29 mouse cellular contexts compared by ENCODE assay signal in the genomic region with DNA sequence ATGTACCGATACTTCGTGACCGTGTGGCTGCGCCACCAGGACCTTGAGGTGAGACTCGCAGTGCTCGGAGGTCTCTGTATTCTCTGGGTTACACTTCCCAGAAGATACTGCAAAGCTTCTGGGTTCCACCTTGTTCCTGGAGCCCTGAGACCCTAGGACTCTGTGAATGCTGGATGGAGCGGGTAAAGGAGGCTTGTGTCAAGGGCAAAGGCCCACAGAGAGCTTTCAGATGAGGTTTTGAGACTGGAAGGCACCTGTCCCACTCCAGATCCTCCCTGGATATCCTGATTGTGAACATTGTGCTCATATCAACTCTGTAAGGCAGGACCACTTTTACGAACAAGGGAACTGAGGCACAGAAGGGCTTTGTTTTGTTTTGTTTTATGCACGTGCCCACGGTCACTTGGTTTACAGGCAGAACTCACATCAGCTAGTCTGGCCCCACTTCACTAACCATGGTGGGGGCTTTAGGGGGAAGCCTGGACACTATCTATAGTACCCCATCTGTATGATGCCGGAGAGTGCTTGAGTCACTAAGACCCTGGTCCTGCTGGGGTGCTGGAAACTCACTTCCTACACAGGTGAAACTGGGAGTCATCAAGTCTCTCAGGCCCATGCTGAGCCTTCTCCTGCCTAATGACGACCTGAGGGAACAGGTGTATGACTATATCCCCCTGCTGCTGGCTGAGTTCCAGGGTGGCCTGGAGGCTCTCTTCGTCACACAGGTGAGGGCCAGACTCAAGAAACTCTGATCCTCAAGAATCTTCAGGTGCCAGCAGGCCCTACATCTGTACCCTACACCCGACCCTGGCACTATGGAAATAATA. TPM values are rescaled to one million over a fixed set of nuclear protein-coding genes. Genes with fewer than 3 reads are reported as not detected.
DNase-seq lines count a peak whose midpoint lies in the region; ATAC-seq and TF ChIP-seq lines count a peak whose summit lies in the region.
"Had no signal": no experiment of that assay in that cellular context is flagged by ENCODE, and none has a peak within 500 bp of the region (broad histone marks: within the 10 kb centered on the region; RNA-seq: fewer than 3 reads in every experiment).

No protein-coding gene starts in this region.

- H3K27ac ChIP-seq in cerebellum, adult 2 months (ENCODE audit: insufficient read depth, low read length) = no peak overlapping the region
- H3K27ac ChIP-seq in heart, postnatal 0 days (ENCODE audit: low read depth) = no peak overlapping the region
- no peak overlapping the region for H3K27ac ChIP-seq in heart, embryonic 10.5 days
- no peak overlapping the region for H3K27ac ChIP-seq in liver, embryonic 13.5 days
- H3K27ac ChIP-seq in liver, embryonic 11.5 days (ENCODE audit: low read depth, low read length) = no peak overlapping the region
- H3K27ac ChIP-seq: embryonic facial prominence, embryonic 13.5 days; forebrain, embryonic 12.5 days; limb, embryonic 12.5 days; liver, embryonic 12.5 days; midbrain, embryonic 12.5 days; neural tube, embryonic 13.5 days had no signal

- DNase-seq in cerebellum, adult 11-12 months = peak; percentile 13
- DNase-seq in cerebellum, adult 2 months = no peak
- DNase-seq in heart, postnatal 0 days (ENCODE audit: low spot score) = no peak
- DNase-seq in heart, embryonic 10.5 days (ENCODE audit: low spot score) = no peak
- no peak for DNase-seq in liver, embryonic 13.5 days
- DNase-seq in liver, embryonic 11.5 days (ENCODE audit: low spot score) = no peak
- DNase-seq in thymus, postnatal 4 days = peak; percentile 13
- DNase-seq in thymus, postnatal 25 days = no peak
- DNase-seq: adrenal gland, postnatal 10 days; cerebellum, adult 8-10 months; cerebellum, postnatal 36 days; embryo, embryonic 11 days; gastrocnemius, postnatal 10 days; kidney, adult 9 months; lung, adult 2 months; lung, postnatal 14 days; thymus, adult 18-20 months had no signal

- TF ChIP-seq CTCF in cerebellum, adult 2 months (IDR thresholded peaks at IDR 0.05; ENCODE audit: borderline replicate concordance, insufficient read depth, low read depth, low read length) = no peak
- TF ChIP-seq CTCF in heart, postnatal 0 days (IDR thresholded peaks at IDR 0.05; ENCODE audit: low read depth) = no peak

- no peak for TF ChIP-seq EP300 in heart, postnatal 0 days (IDR thresholded peaks at IDR 0.05; ENCODE audit: low read depth)

- 0 out of 2 replicates have a peak, but pooled peaks have one; percentile 1 for ATAC-seq in heart, postnatal 0 days (ENCODE audit: insufficient read depth, low read depth)
- ATAC-seq in liver, embryonic 13.5 days (ENCODE audit: low read depth) = 0 out of 2 replicates have a peak, but pooled peaks have one; percentile 3
- no peak for ATAC-seq in liver, embryonic 11.5 days (replicated peaks; ENCODE audit: low FRiP score)
- ATAC-seq: inflammation-experienced regulatory T-cells, adult 6 months; liver, embryonic 12.5 days had no signal

- H3K4me2 ChIP-seq in heart, postnatal 0 days (ENCODE audit: low read depth, low read length) = no peak overlapping the region
- H3K4me2 ChIP-seq in liver, embryonic 13.5 days = no peak overlapping the region
- H3K4me2 ChIP-seq in liver, embryonic 11.5 days = no peak overlapping the region
- H3K4me2 ChIP-seq: embryonic facial prominence, embryonic 13.5 days; forebrain, embryonic 12.5 days; limb, embryonic 12.5 days; liver, embryonic 12.5 days; midbrain, embryonic 12.5 days; neural tube, embryonic 13.5 days had no signal

- no peak overlapping the region for H3K9ac ChIP-seq in heart, postnatal 0 days (replicated peaks; ENCODE audit: low read depth, low read length)
- no peak overlapping the region for H3K9ac ChIP-seq in liver, embryonic 13.5 days
- no peak overlapping the region for H3K9ac ChIP-seq in liver, embryonic 11.5 days (ENCODE audit: low read depth, low read length)
- H3K9ac ChIP-seq: embryonic facial prominence, embryonic 13.5 days; forebrain, embryonic 12.5 days; limb, embryonic 12.5 days; liver, embryonic 12.5 days; midbrain, embryonic 12.5 days; neural tube, embryonic 13.5 days had no signal

- no peak for TF ChIP-seq POLR2A in cerebellum, adult 2 months (IDR thresholded peaks at IDR 0.05; ENCODE audit: borderline replicate concordance, insufficient read depth, low read length)

- H3K9me3 ChIP-seq in heart, postnatal 0 days (replicated peaks; ENCODE audit: control insufficient read depth, low read length) = peaks cover 93% of the 10 kb centered on the region
- H3K9me3 ChIP-seq in heart, embryonic 10.5 days = peaks cover 96% of the 10 kb centered on the region
- peaks cover 83% of the 10 kb centered on the region for H3K9me3 ChIP-seq in liver, embryonic 13.5 days (replicated peaks)
- peaks cover 94% of the 10 kb centered on the region for H3K9me3 ChIP-seq in liver, embryonic 11.5 days (ENCODE audit: control insufficient read depth, low read length)

- no peaks in the 10 kb centered on the region for H3K36me3 ChIP-seq in heart, postnatal 0 days (replicated peaks; ENCODE audit: control insufficient read depth, insufficient read depth, low read length)
- no peaks in the 10 kb centered on the region for H3K36me3 ChIP-seq in heart, embryonic 10.5 days
- no peaks in the 10 kb centered on the region for H3K36me3 ChIP-seq in liver, embryonic 13.5 days
- no peaks in the 10 kb centered on the region for H3K36me3 ChIP-seq in liver, embryonic 11.5 days (ENCODE audit: control insufficient read depth, insufficient read depth, low read length)
- H3K36me3 ChIP-seq: embryonic facial prominence, embryonic 13.5 days; forebrain, embryonic 12.5 days; limb, embryonic 12.5 days; liver, embryonic 12.5 days; midbrain, embryonic 12.5 days; neural tube, embryonic 13.5 days had no signal

- no peaks in the 10 kb centered on the region for H3K4me1 ChIP-seq in cerebellum, adult 2 months (ENCODE audit: control insufficient read depth, insufficient read depth, low read length)
- no peaks in the 10 kb centered on the region for H3K4me1 ChIP-seq in heart, postnatal 0 days (ENCODE audit: control insufficient read depth, insufficient read depth)
- no peaks in the 10 kb centered on the region for H3K4me1 ChIP-seq in heart, embryonic 10.5 days
- no peaks in the 10 kb centered on the region for H3K4me1 ChIP-seq in liver, embryonic 13.5 days (replicated peaks)
- no peaks in the 10 kb centered on the region for H3K4me1 ChIP-seq in liver, embryonic 11.5 days (replicated peaks; ENCODE audit: control insufficient read depth, insufficient read depth, low read length)
- H3K4me1 ChIP-seq: embryonic facial prominence, embryonic 13.5 days; forebrain, embryonic 12.5 days; limb, embryonic 12.5 days; liver, embryonic 12.5 days; midbrain, embryonic 12.5 days; neural tube, embryonic 13.5 days had no signal

- no peak overlapping the region for H3K4me3 ChIP-seq in cerebellum, adult 2 months (replicated peaks; ENCODE audit: insufficient read depth, low read depth, low read length)
- no peak overlapping the region for H3K4me3 ChIP-seq in heart, postnatal 0 days (ENCODE audit: low read depth, low read length)
- no peak overlapping the region for H3K4me3 ChIP-seq in heart, embryonic 10.5 days
- H3K4me3 ChIP-seq in liver, embryonic 13.5 days (replicated peaks) = no peak overlapping the region
- H3K4me3 ChIP-seq in liver, embryonic 11.5 days (ENCODE audit: low read depth, low read length) = no peak overlapping the region
- H3K4me3 ChIP-seq: embryonic facial prominence, embryonic 13.5 days; erythroblast, embryonic 14.5 days; forebrain, embryonic 12.5 days; limb, embryonic 12.5 days; liver, embryonic 12.5 days; midbrain, embryonic 12.5 days; neural tube, embryonic 13.5 days had no signal

- no peaks in the 10 kb centered on the region for H3K27me3 ChIP-seq in cerebellum, adult 2 months (ENCODE audit: control insufficient read depth, insufficient read depth, low read length)
- no peaks in the 10 kb centered on the region for H3K27me3 ChIP-seq in heart, postnatal 0 days (ENCODE audit: control insufficient read depth, insufficient read depth, low read length)
- no peaks in the 10 kb centered on the region for H3K27me3 ChIP-seq in heart, embryonic 10.5 days (ENCODE audit: insufficient read depth, poor library complexity, severe bottlenecking)
- no peaks in the 10 kb centered on the region for H3K27me3 ChIP-seq in liver, embryonic 13.5 days
- H3K27me3 ChIP-seq in liver, embryonic 11.5 days (replicated peaks; ENCODE audit: control insufficient read depth, insufficient read depth, low read length) = no peaks in the 10 kb centered on the region
- H3K27me3 ChIP-seq: embryonic facial prominence, embryonic 13.5 days; forebrain, embryonic 12.5 days; limb, embryonic 12.5 days; liver, embryonic 12.5 days; midbrain, embryonic 12.5 days; neural tube, embryonic 13.5 days had no signal

- 65% methylated on average over 14 of the region's 14 CpGs for WGBS in cerebellum, adult 2 months
- WGBS in heart, postnatal 0 days = 60% methylated on average over 14 of the region's 14 CpGs
- 62% methylated on average over 14 of the region's 14 CpGs for WGBS in heart, embryonic 10.5 days
- 54% methylated on average over 14 of the region's 14 CpGs for WGBS in liver, embryonic 13.5 days (ENCODE audit: insufficient replicate concordance)
- WGBS in liver, embryonic 11.5 days = 65% methylated on average over 14 of the region's 14 CpGs

RNA-seq across cellular contexts. Expression of gene Mroh2a, which starts 6.8 kb away (rescaled TPM):
- polyA plus RNA-seq in cerebellum, adult 2 months (2012; rRNA removed) = 0.25 and 0.43 TPM in 2 replicates
- not detected in 2 replicates for total RNA-seq in heart, postnatal 0 days (2014; rRNA removed; ENCODE audit: low replicate concordance)
- 0.08 and 0.23 TPM in 2 replicates for polyA plus RNA-seq in heart, postnatal 0 days (2015; fragmentation: Nextera tagmentation; extraction: Ambion mirVana)
- polyA plus RNA-seq in heart, embryonic 10.5 days (2016; fragmentation: Nextera tagmentation; extraction: Ambion mirVana) = 0.58 and 0.82 TPM in 2 replicates
- 0.41 TPM in 2 replicates for polyA plus RNA-seq in liver, embryonic 13.5 days (2015; fragmentation: Nextera tagmentation; extraction: Ambion mirVana)
- 1.3 and 1.5 TPM in 2 replicates for polyA plus RNA-seq in liver, embryonic 11.5 days (2014; fragmentation: Nextera tagmentation; extraction: Ambion mirVana)
- polyA plus RNA-seq: erythroblast, embryonic 14.5 days had no signal

RNA-seq across cellular contexts. Expression of gene Ugt1a1, which starts 21.9 kb away (rescaled TPM):
- polyA plus RNA-seq in cerebellum, adult 2 months (2012; rRNA removed) = not detected in 2 replicates
- not detected in 2 replicates for total RNA-seq in heart, postnatal 0 days (2014; rRNA removed; ENCODE audit: low replicate concordance)
- 0.07 TPM in 1 of 2 replicates, not detected in the other for polyA plus RNA-seq in heart, postnatal 0 days (2015; fragmentation: Nextera tagmentation; extraction: Ambion mirVana)
- polyA plus RNA-seq in heart, embryonic 10.5 days (2016; fragmentation: Nextera tagmentation; extraction: Ambion mirVana) = not detected in 2 replicates
- polyA plus RNA-seq in liver, embryonic 13.5 days (2015; fragmentation: Nextera tagmentation; extraction: Ambion mirVana) = 0.08 TPM in 1 of 2 replicates, not detected in the other
- 0.14 TPM in 1 of 2 replicates, not detected in the other for polyA plus RNA-seq in liver, embryonic 11.5 days (2014; fragmentation: Nextera tagmentation; extraction: Ambion mirVana)
- total RNA-seq: gastrocnemius, postnatal 10 days had no signal
- polyA plus RNA-seq: embryonic facial prominence, embryonic 13.5 days; erythroblast, embryonic 14.5 days; forebrain, embryonic 12.5 days; hindbrain, embryonic 11.5 days; inflammation-experienced regulatory T-cells, adult 6 months; limb, embryonic 12.5 days; liver, embryonic 12.5 days; midbrain, embryonic 12.5 days; neural tube, embryonic 13.5 days had no signal

RNA-seq across cellular contexts. Expression of gene Dnajb3, which starts 28.1 kb away (rescaled TPM):
- polyA plus RNA-seq in cerebellum, adult 2 months (2012; rRNA removed) = 2.9 and 3.5 TPM in 2 replicates
- total RNA-seq in heart, postnatal 0 days (2014; rRNA removed; ENCODE audit: low replicate concordance) = 0.46 and 3.8 TPM in 2 replicates
- polyA plus RNA-seq in heart, postnatal 0 days (2015; fragmentation: Nextera tagmentation; extraction: Ambion mirVana) = 2.7 and 3.2 TPM in 2 replicates
- 8.1 and 9.9 TPM in 2 replicates for polyA plus RNA-seq in heart, embryonic 10.5 days (2016; fragmentation: Nextera tagmentation; extraction: Ambion mirVana)
- polyA plus RNA-seq in liver, embryonic 13.5 days (2015; fragmentation: Nextera tagmentation; extraction: Ambion mirVana) = 11.3 and 11.4 TPM in 2 replicates
- polyA plus RNA-seq in liver, embryonic 11.5 days (2014; fragmentation: Nextera tagmentation; extraction: Ambion mirVana) = 7.9 and 10.4 TPM in 2 replicates

RNA-seq across cellular contexts. Expression of gene Ugt1a2, which starts 33.2 kb away (rescaled TPM):
- not detected in 2 replicates for polyA plus RNA-seq in cerebellum, adult 2 months (2012; rRNA removed)
- total RNA-seq in heart, postnatal 0 days (2014; rRNA removed; ENCODE audit: low replicate concordance) = not detected in 2 replicates
- polyA plus RNA-seq in heart, postnatal 0 days (2015; fragmentation: Nextera tagmentation; extraction: Ambion mirVana) = not detected in 2 replicates
- 0.13 TPM in 1 of 2 replicates, not detected in the other for polyA plus RNA-seq in heart, embryonic 10.5 days (2016; fragmentation: Nextera tagmentation; extraction: Ambion mirVana)
- polyA plus RNA-seq in liver, embryonic 13.5 days (2015; fragmentation: Nextera tagmentation; extraction: Ambion mirVana) = not detected in 2 replicates
- polyA plus RNA-seq in liver, embryonic 11.5 days (2014; fragmentation: Nextera tagmentation; extraction: Ambion mirVana) = not detected in 2 replicates
- total RNA-seq: left cerebral cortex, postnatal 14 days had no signal
- polyA plus RNA-seq: embryonic facial prominence, embryonic 13.5 days; erythroblast, embryonic 14.5 days; forebrain, embryonic 12.5 days; frontal cortex, adult 2 months; heart, embryonic 16.5 days; hindbrain, embryonic 11.5 days; inflammation-experienced regulatory T-cells, adult 6 months; limb, embryonic 12.5 days; liver, embryonic 12.5 days; neural tube, embryonic 13.5 days had no signal

RNA-seq across cellular contexts. Expression of gene Hjurp, which starts 43.8 kb away (rescaled TPM):
- 79.1 and 80.4 TPM in 2 replicates for polyA plus RNA-seq in cerebellum, adult 2 months (2012; rRNA removed)
- total RNA-seq in heart, postnatal 0 days (2014; rRNA removed; ENCODE audit: low replicate concordance) = 95.2 and 97.3 TPM in 2 replicates
- 28.0 and 29.3 TPM in 2 replicates for polyA plus RNA-seq in heart, postnatal 0 days (2015; fragmentation: Nextera tagmentation; extraction: Ambion mirVana)
- 143 and 155 TPM in 2 replicates for polyA plus RNA-seq in heart, embryonic 10.5 days (2016; fragmentation: Nextera tagmentation; extraction: Ambion mirVana)
- polyA plus RNA-seq in liver, embryonic 13.5 days (2015; fragmentation: Nextera tagmentation; extraction: Ambion mirVana) = 61.0 and 69.7 TPM in 2 replicates
- 146 and 168 TPM in 2 replicates for polyA plus RNA-seq in liver, embryonic 11.5 days (2014; fragmentation: Nextera tagmentation; extraction: Ambion mirVana)

Comparison
In these comparisons a context has a peak if more than half of its experiments do, and no peak if none do; other contexts are left out.
1. DNase-seq: peak in cerebellum, adult 11-12 months (single experiment) and thymus, postnatal 4 days (single experiment); none in cerebellum, adult 2 months (0 of 2), heart, postnatal 0 days (single experiment), heart, embryonic 10.5 days (single experiment), liver, embryonic 13.5 days (single experiment), liver, embryonic 11.5 days (single experiment) and thymus, postnatal 25 days (single experiment).